Mouse (Mus musculus) hindbrain, embryonic 11.5 days (tissue): ENCODE measurements around the gene Ntrk3. TPM values are rescaled to one million over a fixed set of nuclear protein-coding genes. Genes with fewer than 3 reads are reported as not detected.
A peak's percentile ranks its signal among the peaks of the same experiment; 100 is the strongest.

Experiments
- ATAC-seq: fragments of 200-750 bp; cut with Nextera tagmentation; 2 replicates; pipeline ENCODE4 v1.8.0; 2017; ENCODE audit warnings: mild to moderate bottlenecking, moderate TSS enrichment, moderate library complexity; ENCODE audit not compliant: low FRiP score
- DNase-seq: peaks from one replicate; pipeline ENCODE4 v3.0.0-alpha.2; 2015; ENCODE audit warnings: low spot score
- H3K27ac ChIP-seq: fragments of 300-500 bp; sonication (generic); 2 replicates; pipeline ENCODE4 v1.5.1; 2014; ENCODE audit warnings: mild to moderate bottlenecking, low read depth, low read length
- H3K27me3 ChIP-seq: fragments of 300-500 bp; sonication (generic); 2 replicates; pipeline ENCODE4 v1.6.1; 2014; ENCODE audit warnings: mild to moderate bottlenecking, low read length, moderate library complexity, mixed read lengths; ENCODE audit not compliant: control insufficient read depth, insufficient read depth
- H3K36me3 ChIP-seq: fragments of 300-500 bp; sonication (generic); 2 replicates; pipeline ENCODE4 v1.6.1; 2014; ENCODE audit warnings: mild to moderate bottlenecking, low read length, moderate library complexity, mixed read lengths; ENCODE audit not compliant: control insufficient read depth, insufficient read depth
- H3K4me1 ChIP-seq: fragments of 300-500 bp; sonication (generic); replicated peaks from 2 replicates; pipeline ENCODE4 v1.6.1; 2014; ENCODE audit warnings: low read length, mixed read lengths; ENCODE audit not compliant: control insufficient read depth, insufficient read depth
- H3K4me2 ChIP-seq: fragments of 300-500 bp; sonication (generic); replicated peaks from 2 replicates; pipeline ENCODE4 v1.6.1; 2014; ENCODE audit warnings: mild to moderate bottlenecking, low read depth, low read length
- H3K4me3 ChIP-seq: fragments of 300-500 bp; sonication (generic); 2 replicates; pipeline ENCODE4 v1.5.1; 2014; ENCODE audit warnings: low read depth, low read length
- H3K9ac ChIP-seq: fragments of 300-500 bp; sonication (generic); 2 replicates; pipeline ENCODE4 v1.6.1; 2014; ENCODE audit warnings: low read depth, low read length
- H3K9me3 ChIP-seq: fragments of 300-500 bp; sonication (generic); 2 replicates; pipeline ENCODE4 v1.6.1; 2016; ENCODE audit warnings: low read length; ENCODE audit not compliant: control insufficient read depth
- WGBS: fragments of 180-500 bp; shearing (Covaris S2); extraction: QIAGEN DNeasy Blood & Tissue Kit; methylation state at CpG from one replicate; pipeline ENCODE4 v1.1.7; 2014; 5-methylcytosine and 5-hydroxymethylcytosine counted together
- polyA plus RNA-seq: library from polyadenylated mRNA; unstranded; fragments of >200 nt; fragmentation: Nextera tagmentation; extraction: Ambion mirVana; gene quantifications from 2 replicates; pipeline ENCODE4 v1.2.1, GENCODE M21; 2014

The Ntrk3 gene
- polyA plus RNA-seq, 1 experiment from 2014 or later, result 8.0 TPM

DNA sequence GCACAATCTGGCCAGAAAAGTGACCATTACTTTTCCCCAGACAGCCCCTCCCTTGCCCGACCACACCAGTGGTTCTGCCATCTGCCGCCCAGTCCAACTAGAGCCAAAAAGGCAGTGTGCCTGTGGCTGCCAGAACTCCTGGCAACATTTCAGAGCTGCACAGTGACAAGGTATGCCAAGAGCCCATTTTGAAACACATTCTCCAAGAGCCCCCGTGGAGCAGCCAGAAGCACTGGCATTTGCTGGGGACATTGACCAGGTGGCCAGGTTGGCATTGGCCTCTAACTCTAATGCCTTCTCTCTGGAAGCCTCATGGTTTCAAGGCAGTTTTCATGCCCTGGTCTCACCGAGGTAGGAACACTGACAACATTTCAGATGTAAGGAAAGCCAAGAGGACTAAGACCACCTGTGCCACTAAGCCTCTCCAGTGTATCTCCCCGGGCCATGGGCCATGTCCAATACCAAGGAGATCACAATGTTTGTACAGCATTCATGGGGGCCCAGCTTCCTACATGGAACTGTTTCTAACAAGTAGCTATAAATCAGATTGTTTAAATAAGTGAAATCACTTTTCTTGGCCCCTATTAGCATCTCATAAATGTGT lies 218.9 kb downstream of the Ntrk3 start:
- H3K27ac ChIP-seq, result no peak overlapping the region
- 85% methylated on average over 5 of the region's 5 CpGs for WGBS
- H3K36me3 ChIP-seq, result no peaks in the 10 kb centered on the region
- H3K9me3 ChIP-seq, result no peaks in the 10 kb centered on the region
- H3K27me3 ChIP-seq, result no peaks in the 10 kb centered on the region
- no peak overlapping the region for H3K9ac ChIP-seq
- no peaks in the 10 kb centered on the region for H3K4me1 ChIP-seq
- no peak for DNase-seq
- H3K4me2 ChIP-seq, result no peak overlapping the region
- no peak overlapping the region for H3K4me3 ChIP-seq
- no peak for ATAC-seq

DNA sequence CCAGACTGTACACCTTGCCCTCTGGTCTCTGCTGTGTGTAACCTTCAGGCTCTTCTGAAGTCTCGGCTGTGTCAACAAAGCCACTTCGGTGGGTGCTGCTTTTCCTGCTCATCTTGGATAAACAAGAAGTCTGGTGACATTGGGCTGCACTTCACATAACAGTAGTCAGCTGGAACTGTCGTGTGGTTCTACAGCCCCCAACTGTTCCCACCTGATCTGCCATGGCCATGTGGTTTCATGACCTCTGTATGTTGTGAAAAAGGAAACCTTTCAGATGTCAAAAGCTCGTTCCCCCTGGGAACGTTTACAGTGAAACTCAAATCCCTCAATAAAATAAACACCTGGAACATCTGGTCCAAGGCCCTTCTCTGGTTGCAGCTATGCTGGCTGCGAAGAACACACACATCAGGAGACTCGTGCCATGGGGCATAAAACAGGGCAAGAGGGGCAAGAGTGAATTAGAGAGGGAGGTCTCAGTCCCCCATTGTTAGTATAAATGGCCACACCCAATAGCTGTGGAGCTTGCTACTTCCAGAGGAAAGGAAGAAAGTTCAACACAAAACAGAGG lies 222.7 kb downstream of the Ntrk3 start:
- Histone ChIP-seq H3K9ac (no peak overlapping the region), H3K4me3 (no peak overlapping the region), H3K27me3 (no peaks in the 10 kb centered on the region), H3K9me3 (no peaks in the 10 kb centered on the region), H3K4me1 (no peaks in the 10 kb centered on the region), H3K27ac (no peak overlapping the region), H3K36me3 (no peaks in the 10 kb centered on the region), H3K4me2 (no peak overlapping the region)
- 63% methylated on average over 7 of the region's 7 CpGs for WGBS
- DNase-seq, result no peak
- ATAC-seq, result no peak

DNA sequence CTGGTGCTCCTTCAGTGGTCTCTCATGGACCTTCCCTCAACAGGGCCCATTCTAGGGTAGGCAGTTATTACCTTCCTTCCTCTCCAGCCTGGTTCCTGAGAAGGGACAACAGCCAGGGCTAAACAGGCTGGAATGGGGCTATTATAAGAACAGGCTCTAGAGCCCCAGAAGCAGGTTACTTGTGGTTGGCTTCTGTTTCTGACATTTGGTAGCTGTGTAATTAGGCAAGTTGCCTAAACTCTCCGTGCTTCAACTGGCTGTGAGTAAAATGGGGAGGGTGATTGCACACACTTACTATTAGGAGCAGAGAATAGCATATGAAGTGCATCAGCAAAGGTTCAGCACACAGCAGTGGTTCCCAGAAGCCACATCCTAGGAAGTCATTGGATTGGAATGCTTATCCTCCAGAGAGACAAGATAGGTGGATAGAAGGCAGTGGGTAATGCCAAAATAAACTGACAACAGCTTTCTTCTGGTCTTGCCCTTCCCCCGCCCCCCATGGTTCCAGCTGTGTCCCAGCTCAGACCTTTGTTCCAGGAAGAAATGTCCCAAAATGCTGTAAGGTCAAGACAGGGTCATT lies 230.7 kb downstream of the Ntrk3 start:
- WGBS, result 81% methylated on average over 2 of the region's 2 CpGs
- no peaks in the 10 kb centered on the region for H3K36me3 ChIP-seq

DNA sequence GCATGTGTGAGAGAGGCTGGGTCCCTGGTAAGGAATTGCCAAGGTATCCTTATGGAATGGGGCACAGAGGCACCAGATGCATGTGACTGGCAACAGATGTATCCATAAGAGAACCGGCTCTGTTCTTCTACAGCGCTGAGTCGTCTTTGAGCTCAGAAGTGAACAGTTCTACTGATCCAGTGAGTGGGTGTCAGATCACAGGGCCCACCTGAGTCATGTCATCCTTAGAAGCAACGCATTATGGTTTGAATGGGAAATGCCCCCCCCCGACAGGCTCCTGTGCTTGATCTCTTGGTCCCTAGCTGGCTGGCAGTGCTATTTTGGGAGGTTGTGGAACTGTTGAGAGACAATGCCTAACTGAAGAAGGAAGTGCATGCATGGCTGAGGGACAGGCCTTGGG lies 236.9 kb downstream of the Ntrk3 start:
- Histone ChIP-seq H3K27ac (no peak overlapping the region), H3K4me1 (no peaks in the 10 kb centered on the region), H3K36me3 (no peaks in the 10 kb centered on the region), H3K27me3 (no peaks in the 10 kb centered on the region), H3K4me3 (no peak overlapping the region), H3K9me3 (no peaks in the 10 kb centered on the region), H3K4me2 (no peak overlapping the region), H3K9ac (no peak overlapping the region)
- ATAC-seq, result no peak
- 93% methylated on average over 5 of the region's 5 CpGs for WGBS
- no peak for DNase-seq

More for the DNA sequence above, 230.7 kb downstream of the Ntrk3 start:
- no peak overlapping the region for H3K4me3 ChIP-seq
- no peak for ATAC-seq
- H3K27ac ChIP-seq, result no peak overlapping the region
- no peaks in the 10 kb centered on the region for H3K27me3 ChIP-seq
- H3K4me1 ChIP-seq, result no peaks in the 10 kb centered on the region
- no peaks in the 10 kb centered on the region for H3K9me3 ChIP-seq
- H3K9ac ChIP-seq, result no peak overlapping the region
- DNase-seq, result no peak
- H3K4me2 ChIP-seq, result no peak overlapping the region

DNA sequence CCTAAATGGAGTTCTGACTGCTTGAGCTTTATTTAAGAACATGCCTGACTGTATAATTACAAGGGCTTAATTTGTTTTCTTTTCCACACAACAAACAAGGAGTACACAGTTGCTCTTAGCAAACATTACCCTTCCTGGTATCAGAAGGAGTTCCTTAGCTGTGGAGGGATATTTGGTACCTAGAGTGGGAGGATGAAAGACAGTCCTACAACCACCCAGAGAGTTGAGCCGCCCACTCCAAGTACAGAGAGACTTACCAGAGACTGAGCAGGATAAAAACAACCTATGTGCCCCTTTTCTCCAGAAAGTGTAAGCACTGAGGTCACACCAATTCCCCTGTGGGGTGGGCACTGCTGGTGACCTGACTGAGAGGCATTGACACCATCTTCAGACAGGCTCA lies 237.8 kb downstream of the Ntrk3 start:
- ATAC-seq, result no peak
- Histone ChIP-seq H3K27me3 (no peaks in the 10 kb centered on the region), H3K4me3 (no peak overlapping the region), H3K36me3 (no peaks in the 10 kb centered on the region), H3K9ac (no peak overlapping the region), H3K4me1 (no peaks in the 10 kb centered on the region), H3K4me2 (no peak overlapping the region), H3K27ac (no peak overlapping the region), H3K9me3 (no peaks in the 10 kb centered on the region)
- DNase-seq, result no peak
- 86% methylated on average over 1 of the region's 1 CpGs for WGBS

- Histone ChIP-seq H3K36me3 (no peaks in the 10 kb centered on the region), H3K9me3 (no peaks in the 10 kb centered on the region), H3K4me1 (no peaks in the 10 kb centered on the region), H3K4me2 (no peak overlapping the region), H3K9ac (no peak overlapping the region), H3K27ac (no peak overlapping the region), H3K27me3 (no peaks in the 10 kb centered on the region), H3K4me3 (no peak overlapping the region)
- 86% methylated on average over 4 of the region's 4 CpGs for WGBS
- no peak for ATAC-seq
- no peak for DNase-seq
Measured at GRCm38 (mm10) chr7:78498356-78498755, 239.5 kb downstream of the Ntrk3 start.

- Histone ChIP-seq H3K4me1 (no peaks in the 10 kb centered on the region), H3K4me2 (no peak overlapping the region), H3K27ac (no peak overlapping the region), H3K9me3 (no peaks in the 10 kb centered on the region), H3K36me3 (no peaks in the 10 kb centered on the region), H3K4me3 (no peak overlapping the region), H3K27me3 (no peaks in the 10 kb centered on the region), H3K9ac (no peak overlapping the region)
- DNase-seq, result peak; percentile 44
- ATAC-seq, result no peak
- 51% methylated on average over 7 of the region's 7 CpGs for WGBS
Measured at GRCm38 (mm10) chr7:78497819-78498218, 240.0 kb downstream of the Ntrk3 start.

DNA sequence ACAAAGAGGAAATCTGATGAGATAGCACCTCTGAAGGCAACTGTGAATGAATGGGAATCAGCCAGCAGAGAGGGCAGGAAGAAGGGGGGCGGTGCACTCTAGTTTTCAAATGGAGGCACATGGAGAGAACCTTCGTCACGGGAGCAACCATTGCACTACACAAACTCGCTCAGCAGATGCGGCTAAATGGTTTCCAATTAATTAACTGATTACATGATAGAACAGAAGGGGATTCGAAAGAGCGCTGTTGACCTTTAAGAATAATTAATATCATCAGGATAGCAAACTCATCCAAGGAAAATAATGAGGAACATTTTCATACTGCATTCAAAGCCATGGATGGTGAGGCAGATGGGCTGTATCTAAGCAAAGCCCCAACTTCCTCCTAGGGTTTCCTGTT lies 244.2 kb downstream of the Ntrk3 start:
- H3K4me2 ChIP-seq, result no peak overlapping the region
- no peak for DNase-seq
- ATAC-seq, result no peak

DNA sequence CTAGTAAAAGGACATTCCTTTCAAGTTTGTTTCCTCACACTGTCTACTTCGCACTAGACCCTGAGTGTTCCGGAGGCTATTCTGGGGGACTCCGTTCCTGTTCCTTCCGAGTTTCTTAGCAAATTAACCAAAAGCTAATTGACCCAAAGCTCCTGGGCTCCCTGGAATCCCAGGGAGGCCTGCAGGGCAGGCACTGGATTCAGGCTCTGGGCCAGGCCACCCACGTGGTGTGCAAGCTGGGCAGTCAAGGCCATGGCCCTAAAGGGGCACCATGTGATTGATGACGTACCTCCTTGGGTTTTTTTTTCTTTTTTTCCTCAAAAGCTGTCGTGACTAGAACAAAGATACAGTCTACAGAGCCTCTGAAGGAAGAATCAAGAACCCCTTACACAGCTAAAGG lies 246.6 kb downstream of the Ntrk3 start:
- H3K4me2 ChIP-seq, result no peak overlapping the region
- 47% methylated on average over 7 of the region's 7 CpGs for WGBS
- H3K36me3 ChIP-seq, result no peaks in the 10 kb centered on the region
- no peak for DNase-seq
- no peaks in the 10 kb centered on the region for H3K27me3 ChIP-seq
- H3K4me3 ChIP-seq, result no peak overlapping the region
- no peak overlapping the region for H3K9ac ChIP-seq
- no peak overlapping the region for H3K27ac ChIP-seq
- H3K9me3 ChIP-seq, result no peaks in the 10 kb centered on the region
- ATAC-seq, result no peak; the same call in 1 of the 2 replicates
- no peaks in the 10 kb centered on the region for H3K4me1 ChIP-seq

More for the DNA sequence above, 244.2 kb downstream of the Ntrk3 start:
- no peak overlapping the region for H3K27ac ChIP-seq
- WGBS, result 93% methylated on average over 7 of the region's 7 CpGs
- no peaks in the 10 kb centered on the region for H3K27me3 ChIP-seq
- no peaks in the 10 kb centered on the region for H3K4me1 ChIP-seq
- H3K9me3 ChIP-seq, result no peaks in the 10 kb centered on the region
- H3K4me3 ChIP-seq, result no peak overlapping the region
- H3K9ac ChIP-seq, result no peak overlapping the region
- H3K36me3 ChIP-seq, result no peaks in the 10 kb centered on the region
